8 mouse cellular contexts compared by ENCODE assay signal in the genomic region with DNA sequence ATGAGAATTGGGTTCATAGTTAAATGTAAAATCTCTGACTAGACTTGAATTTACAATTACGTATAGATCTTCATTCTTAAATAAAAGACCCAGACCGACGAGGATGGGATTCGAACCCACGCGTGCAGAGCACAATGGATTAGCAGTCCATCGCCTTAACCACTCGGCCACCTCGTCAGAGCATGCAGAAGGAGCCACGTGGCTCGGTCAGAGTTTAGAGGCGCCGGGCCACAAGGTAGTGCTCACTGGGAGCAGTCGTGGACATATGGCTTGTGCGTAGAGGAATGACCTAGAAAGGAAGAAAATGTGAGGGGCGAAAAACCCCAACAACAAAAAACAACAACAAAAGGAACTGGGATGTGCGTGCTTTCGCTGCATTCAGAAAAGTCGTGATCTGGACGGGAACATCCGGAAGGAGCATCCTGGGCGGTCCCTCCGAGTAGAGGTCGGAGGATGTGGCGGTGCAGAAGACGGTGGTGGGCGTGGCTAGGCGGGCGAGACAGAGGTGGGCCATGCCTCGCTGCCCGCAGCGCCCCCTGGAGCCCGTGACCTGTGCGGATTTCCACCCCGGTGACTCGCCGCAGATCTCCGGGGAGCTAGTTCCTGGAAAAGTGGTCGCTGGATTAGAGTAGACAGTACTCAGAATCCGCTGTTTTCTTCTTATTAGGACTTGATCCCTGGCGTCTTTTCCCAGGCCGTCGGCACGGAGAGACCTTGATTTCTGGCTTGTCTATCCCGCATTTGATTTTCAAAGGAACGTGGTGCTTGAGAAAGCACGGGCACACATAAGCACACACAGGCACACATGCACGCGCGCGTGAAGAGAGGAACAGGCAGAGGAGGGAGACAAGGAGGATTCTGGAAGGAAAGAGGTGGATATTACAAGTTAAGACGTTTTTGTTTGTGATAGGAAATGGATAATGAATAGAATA. TPM values are rescaled to one million over a fixed set of nuclear protein-coding genes. Genes with fewer than 3 reads are reported as not detected.
DNase-seq lines count a peak whose midpoint lies in the region; ATAC-seq and TF ChIP-seq lines count a peak whose summit lies in the region.

No protein-coding gene starts in this region.

- no peak for TF ChIP-seq EP300 in ES-Bruce4 (IDR thresholded peaks at IDR 0.05; ENCODE audit: insufficient read depth, low read depth, low read length)
- TF ChIP-seq EP300 in stomach, postnatal 0 days (optimal IDR thresholded peaks at IDR 0.05), result no peak

- peaks cover 1% of the 10 kb centered on the region for H3K4me1 ChIP-seq in ES-Bruce4 (ENCODE audit: control insufficient read depth, insufficient read depth, low read length)
- H3K4me1 ChIP-seq in forebrain, embryonic 13.5 days, result 0 out of 2 replicates have a peak, but pooled peaks cover 4% of the 10 kb centered on the region
- peaks cover 18% of the 10 kb centered on the region for H3K4me1 ChIP-seq in liver, embryonic 16.5 days (ENCODE audit: control insufficient read depth, low read depth, low read length)
- H3K4me1 ChIP-seq in neural tube, embryonic 12.5 days, result 0 out of 2 replicates have a peak, but pooled peaks cover 4% of the 10 kb centered on the region
- no peaks in the 10 kb centered on the region for H3K4me1 ChIP-seq in stomach, postnatal 0 days (replicated peaks; ENCODE audit: control insufficient read depth, insufficient read depth)

- intact Hi-C loops in heart, postnatal 10 days (cut with DNase I), result loop anchor here (5.0 kb wide), 2 partner anchors 1646 to 1711 kb away; partner anchors contain the start of genes Hist1h1a, Hist1h1t, Hist1h3a and Hist1h4a

- peak overlapping the region; percentile 64 for H3K4me2 ChIP-seq in forebrain, embryonic 13.5 days
- H3K4me2 ChIP-seq in liver, embryonic 16.5 days (ENCODE audit: low read depth, low read length), result peak overlapping the region; percentile 85
- H3K4me2 ChIP-seq in neural tube, embryonic 12.5 days (replicated peaks), result peak overlapping the region; percentile 58
- H3K4me2 ChIP-seq in stomach, postnatal 0 days (replicated peaks; ENCODE audit: low read depth), result peak overlapping the region; percentile 67

- peak; percentile 90 for DNase-seq in heart, postnatal 10 days
- peak; percentile 96 to 97 for DNase-seq in kidney, postnatal 4 days
- peak; percentile 93 for DNase-seq in stomach, postnatal 0 days (ENCODE audit: low spot score)

- TF ChIP-seq CTCF in ES-Bruce4 (IDR thresholded peaks at IDR 0.05; ENCODE audit: low read depth, low read length), result peak; percentile 62
- TF ChIP-seq CTCF in stomach, postnatal 0 days (IDR thresholded peaks at IDR 0.05; ENCODE audit: low read depth), result peak; percentile 85

- H3K27me3 ChIP-seq in ES-Bruce4 (ENCODE audit: control insufficient read depth, insufficient read depth, low read length, poor library complexity, severe bottlenecking), result no peaks in the 10 kb centered on the region
- H3K27me3 ChIP-seq in forebrain, embryonic 13.5 days, result no peaks in the 10 kb centered on the region
- no peaks in the 10 kb centered on the region for H3K27me3 ChIP-seq in liver, embryonic 16.5 days (ENCODE audit: control insufficient read depth, insufficient read depth, low read depth, low read length)
- H3K27me3 ChIP-seq in neural tube, embryonic 12.5 days (replicated peaks), result no peaks in the 10 kb centered on the region
- H3K27me3 ChIP-seq in stomach, postnatal 0 days (ENCODE audit: control insufficient read depth, insufficient read depth, low read length), result no peaks in the 10 kb centered on the region

- no peaks in the 10 kb centered on the region for H3K9me3 ChIP-seq in ES-Bruce4 (replicated peaks; ENCODE audit: control insufficient read depth, insufficient read depth, low read length, poor library complexity, severe bottlenecking)
- no peaks in the 10 kb centered on the region for H3K9me3 ChIP-seq in forebrain, embryonic 13.5 days (replicated peaks)
- H3K9me3 ChIP-seq in liver, embryonic 16.5 days (replicated peaks; ENCODE audit: control insufficient read depth, low read length), result no peaks in the 10 kb centered on the region
- H3K9me3 ChIP-seq in neural tube, embryonic 12.5 days, result no peaks in the 10 kb centered on the region
- no peaks in the 10 kb centered on the region for H3K9me3 ChIP-seq in stomach, postnatal 0 days (ENCODE audit: control insufficient read depth, low read length)

- H3K4me3 ChIP-seq in ES-Bruce4 (ENCODE audit: low read depth, low read length), result peak overlapping the region; percentile 93
- H3K4me3 ChIP-seq in forebrain, embryonic 13.5 days, result peak overlapping the region; percentile 52
- peak overlapping the region; percentile 63 for H3K4me3 ChIP-seq in liver, embryonic 16.5 days (ENCODE audit: low read depth, low read length)
- H3K4me3 ChIP-seq in neural tube, embryonic 12.5 days, result peak overlapping the region; percentile 36
- peak overlapping the region; percentile 40 for H3K4me3 ChIP-seq in stomach, postnatal 0 days (ENCODE audit: low read depth, low read length)

- no peaks in the 10 kb centered on the region for H3K36me3 ChIP-seq in ES-Bruce4 (ENCODE audit: control insufficient read depth, insufficient read depth, low read length, poor library complexity, severe bottlenecking)
- no peaks in the 10 kb centered on the region for H3K36me3 ChIP-seq in forebrain, embryonic 13.5 days (ENCODE audit: poor library complexity, severe bottlenecking)
- no peaks in the 10 kb centered on the region for H3K36me3 ChIP-seq in liver, embryonic 16.5 days (ENCODE audit: control insufficient read depth, insufficient read depth)
- H3K36me3 ChIP-seq in neural tube, embryonic 12.5 days, result no peaks in the 10 kb centered on the region
- no peaks in the 10 kb centered on the region for H3K36me3 ChIP-seq in stomach, postnatal 0 days (ENCODE audit: control insufficient read depth, insufficient read depth, low read length)

- peak overlapping the region; percentile 54 for H3K9ac ChIP-seq in ES-Bruce4 (ENCODE audit: low read depth, poor library complexity, severe bottlenecking)
- peak overlapping the region; percentile 66 for H3K9ac ChIP-seq in forebrain, embryonic 13.5 days
- H3K9ac ChIP-seq in liver, embryonic 16.5 days (ENCODE audit: low read depth, low read length), result peak overlapping the region; percentile 66
- peak overlapping the region; percentile 59 for H3K9ac ChIP-seq in neural tube, embryonic 12.5 days
- H3K9ac ChIP-seq in stomach, postnatal 0 days (ENCODE audit: low read length), result peak overlapping the region; percentile 48

- TF ChIP-seq POLR2A in ES-Bruce4 (IDR thresholded peaks at IDR 0.05; ENCODE audit: insufficient read depth, low read length), result no peak

- WGBS in forebrain, embryonic 13.5 days, result under 1% methylated on average over 52 of the region's 52 CpGs
- under 1% methylated on average over 52 of the region's 52 CpGs for WGBS in liver, embryonic 16.5 days (ENCODE audit: insufficient replicate concordance)
- under 1% methylated on average over 52 of the region's 52 CpGs for WGBS in neural tube, embryonic 12.5 days
- under 1% methylated on average over 52 of the region's 52 CpGs for WGBS in stomach, postnatal 0 days

- peak; percentile 88 for ATAC-seq in cerebellum, adult (ENCODE audit: insufficient number of reproducible peaks, low FRiP score, low TSS enrichment)
- ATAC-seq in forebrain, embryonic 13.5 days, result peak; percentile 95
- ATAC-seq in liver, embryonic 16.5 days (ENCODE audit: low read depth), result peak; percentile 94
- ATAC-seq in neural tube, embryonic 12.5 days (ENCODE audit: low FRiP score, low read depth), result peak; percentile 96
- peak; percentile 95 for ATAC-seq in stomach, postnatal 0 days (ENCODE audit: low FRiP score, low TSS enrichment)

- H3K27ac ChIP-seq in ES-Bruce4 (ENCODE audit: insufficient read depth, low read length), result peak overlapping the region; percentile 15; the same call in 1 of the 2 replicates
- H3K27ac ChIP-seq in forebrain, embryonic 13.5 days, result peak overlapping the region; percentile 84
- peak overlapping the region; percentile 70 for H3K27ac ChIP-seq in liver, embryonic 16.5 days (ENCODE audit: low read length)
- H3K27ac ChIP-seq in neural tube, embryonic 12.5 days, result peak overlapping the region; percentile 60; the same call in 1 of the 2 replicates
- H3K27ac ChIP-seq in stomach, postnatal 0 days (replicated peaks), result peak overlapping the region; percentile 45

RNA-seq across cellular contexts. Expression of gene Hist1h2bj, which starts 7.8 kb away (rescaled TPM):
- polyA plus RNA-seq in ES-Bruce4 (2011; ENCODE audit: insufficient read depth, insufficient read length, low read depth, missing spikeins), result 14.6 and 19.9 TPM in 2 replicates
- polyA plus RNA-seq in forebrain, embryonic 13.5 days (2015; fragmentation: Nextera tagmentation; extraction: Ambion mirVana), result 13.3 and 13.9 TPM in 2 replicates
- total RNA-seq in heart, postnatal 10 days (2021), result 100 to 1,000 TPM; 116 to 123 TPM
- 13.4 and 22.7 TPM in 2 replicates for polyA plus RNA-seq in liver, embryonic 16.5 days (2015; fragmentation: Nextera tagmentation; extraction: Ambion mirVana)
- polyA plus RNA-seq in neural tube, embryonic 12.5 days (2016; fragmentation: Nextera tagmentation; extraction: Ambion mirVana), result 10.5 and 12.6 TPM in 2 replicates
- polyA plus RNA-seq in stomach, postnatal 0 days (2015; fragmentation: Nextera tagmentation; extraction: Ambion mirVana), result 1.1 and 3.7 TPM in 2 replicates

RNA-seq across cellular contexts. Expression of gene Hist1h2ag, which starts 8.1 kb away (rescaled TPM):
- 6.3 and 7.9 TPM in 2 replicates for polyA plus RNA-seq in ES-Bruce4 (2011; ENCODE audit: insufficient read depth, insufficient read length, low read depth, missing spikeins)
- 60.3 and 62.0 TPM in 2 replicates for polyA plus RNA-seq in forebrain, embryonic 13.5 days (2015; fragmentation: Nextera tagmentation; extraction: Ambion mirVana)
- total RNA-seq in heart, postnatal 10 days (2021), result 100 to 1,000 TPM; 142 to 176 TPM
- polyA plus RNA-seq in liver, embryonic 16.5 days (2015; fragmentation: Nextera tagmentation; extraction: Ambion mirVana), result 13.1 and 20.8 TPM in 2 replicates
- polyA plus RNA-seq in neural tube, embryonic 12.5 days (2016; fragmentation: Nextera tagmentation; extraction: Ambion mirVana), result 43.6 and 46.1 TPM in 2 replicates
- polyA plus RNA-seq in stomach, postnatal 0 days (2015; fragmentation: Nextera tagmentation; extraction: Ambion mirVana), result 12.1 and 12.6 TPM in 2 replicates

RNA-seq across cellular contexts. Expression of gene Hist1h4i, which starts 9.7 kb away (rescaled TPM):
- polyA plus RNA-seq in ES-Bruce4 (2011; ENCODE audit: insufficient read depth, insufficient read length, low read depth, missing spikeins), result 5.6 and 6.5 TPM in 2 replicates
- polyA plus RNA-seq in forebrain, embryonic 13.5 days (2015; fragmentation: Nextera tagmentation; extraction: Ambion mirVana), result 42.8 and 45.2 TPM in 2 replicates
- 10 to 100 TPM; 70.8 to 71.4 TPM for total RNA-seq in heart, postnatal 10 days (2021)
- 47.5 and 58.3 TPM in 2 replicates for polyA plus RNA-seq in liver, embryonic 16.5 days (2015; fragmentation: Nextera tagmentation; extraction: Ambion mirVana)
- polyA plus RNA-seq in neural tube, embryonic 12.5 days (2016; fragmentation: Nextera tagmentation; extraction: Ambion mirVana), result 20.1 and 23.9 TPM in 2 replicates
- polyA plus RNA-seq in stomach, postnatal 0 days (2015; fragmentation: Nextera tagmentation; extraction: Ambion mirVana), result 5.8 and 5.9 TPM in 2 replicates

RNA-seq across cellular contexts. Expression of gene Hist1h2bk, which starts 15.2 kb away (rescaled TPM):
- polyA plus RNA-seq in ES-Bruce4 (2011; ENCODE audit: insufficient read depth, insufficient read length, low read depth, missing spikeins), result 54.4 and 58.6 TPM in 2 replicates
- polyA plus RNA-seq in forebrain, embryonic 13.5 days (2015; fragmentation: Nextera tagmentation; extraction: Ambion mirVana), result 7.5 and 10.3 TPM in 2 replicates
- total RNA-seq in heart, postnatal 10 days (2021), result 100 to 1,000 TPM; 213 to 221 TPM
- 2.9 and 4.7 TPM in 2 replicates for polyA plus RNA-seq in liver, embryonic 16.5 days (2015; fragmentation: Nextera tagmentation; extraction: Ambion mirVana)
- 5.2 and 9.5 TPM in 2 replicates for polyA plus RNA-seq in neural tube, embryonic 12.5 days (2016; fragmentation: Nextera tagmentation; extraction: Ambion mirVana)
- 0.35 and 0.99 TPM in 2 replicates for polyA plus RNA-seq in stomach, postnatal 0 days (2015; fragmentation: Nextera tagmentation; extraction: Ambion mirVana)

RNA-seq across cellular contexts. Expression of gene Hist1h2ah, which starts 15.5 kb away (rescaled TPM):
- 13.0 and 17.2 TPM in 2 replicates for polyA plus RNA-seq in ES-Bruce4 (2011; ENCODE audit: insufficient read depth, insufficient read length, low read depth, missing spikeins)
- 2.8 and 10.7 TPM in 2 replicates for polyA plus RNA-seq in forebrain, embryonic 13.5 days (2015; fragmentation: Nextera tagmentation; extraction: Ambion mirVana)
- total RNA-seq in heart, postnatal 10 days (2021), result 100 to 1,000 TPM; 181 to 187 TPM
- polyA plus RNA-seq in liver, embryonic 16.5 days (2015; fragmentation: Nextera tagmentation; extraction: Ambion mirVana), result 13.7 and 18.8 TPM in 2 replicates
- polyA plus RNA-seq in neural tube, embryonic 12.5 days (2016; fragmentation: Nextera tagmentation; extraction: Ambion mirVana), result 3.3 and 13.9 TPM in 2 replicates
- 2.1 TPM in 1 of 2 replicates, not detected in the other for polyA plus RNA-seq in stomach, postnatal 0 days (2015; fragmentation: Nextera tagmentation; extraction: Ambion mirVana)

Comparison
In these comparisons a context has a peak if more than half of its experiments do, and no peak if none do; other contexts are left out.
1. Peak in every context shown above with its lines: DNase-seq, ATAC-seq, H3K4me3 ChIP-seq and H3K27ac ChIP-seq.
2. H3K27ac ChIP-seq: peak in every context shown above with its lines; median percentile 84 in forebrain, embryonic 13.5 days; 70 in liver, embryonic 16.5 days; 60 in neural tube, embryonic 12.5 days; 45 in stomach, postnatal 0 days; 15 in ES-Bruce4.
3. H3K4me3 ChIP-seq: peak in every context shown above with its lines; median percentile 93 in ES-Bruce4; 63 in liver, embryonic 16.5 days; 52 in forebrain, embryonic 13.5 days; 40 in stomach, postnatal 0 days; 36 in neural tube, embryonic 12.5 days.